Mouse (Mus musculus) inflammation-experienced regulatory T-cells, adult 6 months (primary cell): ENCODE data around the gene Rcc1l. TPM values are rescaled to one million over a fixed set of nuclear protein-coding genes. Genes with fewer than 3 reads are reported as not detected.

Experiments
- ATAC-seq: one replicate; pipeline ENCODE4 v1.8.0; 2017
- polyA plus RNA-seq, 3 experiments: library from polyadenylated mRNA; unstranded; fragments of 100-300 nt; shearing (Covaris generic); gene quantifications; one replicate each; pipeline ENCODE4 v1.2.1; 2017

Rcc1l gene
- polyA plus RNA-seq, 3 experiments from 2014 or later: 2.1 to 3.9 (median 2.2) TPM

GRCm38 (mm10) chr5:134169231-134169630, 7.3 kb downstream of the Rcc1l start:
- ATAC-seq: no peak

DNA sequence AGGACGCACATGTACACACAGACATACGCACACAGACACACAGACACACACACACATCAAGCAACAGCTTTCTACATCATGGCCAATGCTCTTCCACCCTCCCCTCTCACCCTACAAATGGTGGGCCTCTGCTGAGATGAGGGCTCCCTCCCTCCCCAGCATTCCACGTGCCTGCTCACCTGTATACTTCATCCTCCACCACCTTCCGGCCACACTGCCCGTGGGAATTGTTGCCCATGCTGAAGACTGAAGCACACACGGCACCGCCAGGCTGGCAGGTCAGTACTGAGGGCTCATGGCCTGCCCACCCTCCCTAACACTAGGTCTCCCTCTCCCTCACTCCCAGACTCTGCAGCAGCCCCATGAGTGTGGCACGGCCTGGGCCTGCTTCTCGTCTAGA, 8.5 kb downstream of the Rcc1l start:
- no peak for ATAC-seq

DNA sequence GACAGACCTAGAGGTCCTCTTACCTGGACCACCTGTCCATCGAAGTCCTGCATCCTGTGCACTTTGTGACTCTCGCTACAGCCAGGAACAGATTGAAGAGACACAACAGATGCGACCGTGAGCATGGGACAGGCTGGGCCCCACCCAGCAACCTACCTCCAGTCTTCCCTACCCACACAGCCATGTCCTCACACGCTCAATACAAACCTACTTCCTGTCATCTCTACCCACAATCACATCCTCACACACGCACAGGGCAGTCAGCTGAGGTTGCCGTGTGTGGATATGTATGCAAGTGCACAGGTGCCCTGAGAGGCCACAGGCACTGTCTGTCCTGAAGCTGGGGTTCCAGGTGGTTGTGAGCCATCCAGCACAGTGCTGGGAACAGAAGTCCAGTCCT, 9.9 kb downstream of the Rcc1l start:
- peak; percentile 50 for ATAC-seq

DNA sequence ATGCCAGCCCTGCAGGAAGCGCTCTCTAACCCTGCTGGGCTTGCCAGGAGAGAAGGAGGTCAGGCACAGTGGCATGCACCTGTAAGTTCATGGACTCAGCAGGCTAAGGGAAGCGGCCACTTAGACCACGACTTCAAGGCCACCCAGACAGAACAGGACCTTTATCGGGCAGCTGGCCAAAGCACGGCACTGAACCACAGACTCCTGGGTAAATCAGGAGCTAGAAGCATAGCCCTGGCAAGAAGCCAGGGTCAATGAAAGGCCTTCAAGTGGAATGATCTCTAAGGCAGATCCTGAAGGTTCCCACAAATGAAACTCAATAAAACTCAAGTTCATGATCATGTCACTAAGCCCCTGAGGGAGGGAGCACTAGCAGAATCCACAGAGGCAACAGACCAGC, 11.9 kb downstream of the Rcc1l start:
- ATAC-seq: no peak

- no peak for ATAC-seq
These were observed 20.6 kb downstream of the Rcc1l start for GRCm38 (mm10) chr5:134155916-134156466.

GRCm38 (mm10) chr5:134151895-134152294, 24.7 kb downstream of the Rcc1l start:
- no peak for ATAC-seq

GRCm38 (mm10) chr5:134148153-134148552, 28.4 kb downstream of the Rcc1l start:
- ATAC-seq: no peak

DNA sequence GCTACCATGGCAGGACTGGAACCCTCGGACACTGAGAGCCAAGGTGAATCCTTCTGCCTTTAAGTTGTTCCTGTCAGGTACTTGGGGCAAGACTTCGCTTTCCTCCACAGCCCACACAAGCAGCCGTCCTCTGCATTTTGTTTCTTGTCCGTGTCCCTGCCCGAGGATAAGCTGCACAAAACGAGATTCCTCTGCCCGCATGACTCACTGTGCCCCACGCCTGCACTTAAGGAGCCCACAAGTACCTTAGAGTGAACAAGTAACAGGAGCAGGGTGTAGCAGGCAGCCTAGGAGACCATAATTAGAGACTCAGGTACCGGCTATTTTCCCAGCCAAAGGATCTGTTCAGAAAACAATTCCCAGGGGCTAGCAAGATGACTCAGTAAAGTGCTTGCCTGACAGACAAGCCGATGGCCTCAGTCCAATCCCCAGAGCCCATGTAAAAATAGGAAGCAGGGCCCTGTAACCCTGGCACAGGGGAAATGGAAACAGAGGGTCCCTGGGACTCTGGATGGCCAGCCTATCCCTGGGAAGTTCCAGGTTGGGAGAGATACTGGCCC, 29.3 kb downstream of the Rcc1l start:
- no peak for ATAC-seq

- ATAC-seq: no peak
These were observed 31.6 kb downstream of the Rcc1l start for GRCm38 (mm10) chr5:134144986-134145385.

- ATAC-seq: no peak
These were observed 34.2 kb downstream of the Rcc1l start for GRCm38 (mm10) chr5:134142381-134142780.

DNA sequence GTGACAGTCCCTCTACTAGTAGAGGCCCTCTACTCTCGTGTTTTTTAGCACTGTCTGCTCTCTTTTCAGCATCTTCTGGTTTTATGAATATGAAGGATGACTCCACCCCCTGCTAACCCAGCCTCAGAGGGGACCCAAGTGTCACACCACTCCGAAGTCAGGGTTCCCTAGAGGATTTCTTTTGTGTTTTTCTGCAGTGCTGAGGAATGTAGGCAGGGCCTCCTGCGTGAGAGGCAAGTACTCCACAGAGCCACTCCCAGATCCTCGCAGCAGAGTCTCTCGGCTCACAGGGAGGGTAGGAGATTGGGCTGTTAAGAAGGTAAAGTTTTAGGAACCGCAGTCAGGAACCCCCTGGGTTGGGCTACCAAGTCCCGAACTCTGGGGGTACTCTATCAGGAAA, 35.3 kb downstream of the Rcc1l start:
- no peak for ATAC-seq

GRCm38 (mm10) chr5:134139429-134139828, 37.1 kb downstream of the Rcc1l start:
- no peak for ATAC-seq

DNA sequence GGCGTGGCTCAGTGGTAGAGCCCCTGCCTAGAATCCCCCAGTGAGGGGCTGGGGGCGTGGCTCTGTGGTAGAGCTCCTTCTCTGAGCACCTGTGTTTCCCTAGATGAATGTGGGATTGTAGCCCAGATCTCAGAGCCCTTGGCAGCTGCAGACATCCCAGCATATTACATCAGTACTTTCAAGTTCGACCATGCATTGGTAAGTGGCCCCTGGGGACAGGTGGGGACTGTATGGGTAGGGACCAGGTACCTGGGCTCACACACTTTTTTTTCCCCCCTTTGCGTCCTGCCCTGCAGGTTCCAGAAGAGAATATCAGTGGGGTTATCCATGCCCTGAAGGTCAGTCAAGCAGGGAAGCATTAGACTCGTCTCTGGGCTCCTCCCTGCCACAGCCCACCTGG, 38.6 kb downstream of the Rcc1l start:
- ATAC-seq: no peak

GRCm38 (mm10) chr5:134136022-134136421, 40.6 kb downstream of the Rcc1l start:
- no peak for ATAC-seq

GRCm38 (mm10) chr5:134131586-134131985, 45.0 kb downstream of the Rcc1l start:
- ATAC-seq: no peak

DNA sequence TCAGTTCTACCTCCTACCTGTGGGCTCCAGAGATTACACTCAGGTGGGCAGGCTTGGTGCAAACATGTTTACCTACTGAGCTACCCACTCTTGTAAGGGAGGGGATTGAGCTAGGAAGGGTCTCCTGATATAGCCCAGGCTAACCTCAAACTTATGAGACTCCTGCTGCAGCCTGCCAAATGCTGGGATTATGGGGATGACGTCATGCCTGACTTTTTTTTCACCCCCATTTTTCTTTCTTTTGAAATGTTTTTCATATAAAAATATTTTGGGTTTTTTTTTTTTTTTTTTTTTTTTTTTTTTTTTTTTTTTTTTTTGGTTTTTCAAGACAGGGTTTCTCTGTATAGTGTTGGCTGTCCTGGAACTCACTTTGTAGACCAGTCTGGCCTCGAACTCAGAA, 50.3 kb downstream of the Rcc1l start:
- no peak for ATAC-seq

- no peak for ATAC-seq
These were observed 52.7 kb downstream of the Rcc1l start for GRCm38 (mm10) chr5:134123846-134124245.

DNA sequence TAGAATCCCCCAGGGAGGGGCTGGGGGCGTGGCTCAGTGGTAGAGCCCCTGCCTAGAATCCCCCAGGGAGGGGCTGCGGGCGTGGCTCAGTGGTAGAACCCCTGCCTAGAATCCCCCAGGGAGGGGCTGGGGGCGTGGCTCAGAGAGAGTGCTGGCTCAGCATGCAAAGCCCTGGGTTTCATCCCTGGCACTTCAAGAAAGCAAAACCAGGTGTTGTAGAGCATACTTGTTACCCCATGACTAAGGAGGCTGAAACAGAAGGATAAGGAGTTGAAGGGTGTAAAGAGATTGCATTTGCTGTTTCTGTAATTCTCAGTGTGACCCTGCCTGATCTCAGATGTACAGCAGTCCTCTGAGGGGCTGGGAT, 54.7 kb downstream of the Rcc1l start:
- no peak for ATAC-seq

DNA sequence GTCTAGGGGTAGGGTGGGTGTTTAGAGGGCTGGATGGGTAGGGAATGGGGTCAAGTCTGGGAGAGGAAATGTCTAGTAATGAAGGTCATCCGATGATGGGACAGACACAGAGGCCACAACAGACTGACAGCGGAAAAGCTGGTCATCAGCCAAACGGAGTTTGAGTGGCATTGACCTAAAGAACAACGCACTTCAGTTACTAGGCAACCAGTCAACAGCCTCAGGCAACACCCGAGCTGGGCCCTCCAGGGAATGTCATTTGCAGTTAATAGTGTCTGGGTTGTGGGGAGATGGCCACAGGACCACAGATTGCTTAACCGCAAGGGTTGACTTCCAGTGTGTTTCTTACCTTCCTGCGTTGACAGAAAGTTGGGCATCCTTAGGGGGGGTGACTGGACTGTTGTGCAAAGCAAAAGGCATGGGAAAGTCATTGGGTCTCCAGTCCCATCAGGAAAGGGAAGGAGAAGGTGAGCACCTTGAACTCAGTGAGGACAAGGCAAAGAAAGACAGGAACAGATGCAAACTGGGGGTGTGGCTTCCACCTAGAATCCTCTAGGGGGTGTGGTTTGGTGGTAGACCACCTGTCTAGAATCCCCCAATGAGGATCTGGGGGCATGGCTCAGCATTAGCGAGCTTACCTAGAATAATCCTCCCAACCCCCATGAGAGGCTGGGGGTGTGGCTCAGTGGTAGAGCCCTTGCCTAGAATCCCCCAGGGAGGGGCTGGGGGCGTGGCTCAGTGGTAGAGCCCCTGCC, 55.3 kb downstream of the Rcc1l start:
- no peak for ATAC-seq

DNA sequence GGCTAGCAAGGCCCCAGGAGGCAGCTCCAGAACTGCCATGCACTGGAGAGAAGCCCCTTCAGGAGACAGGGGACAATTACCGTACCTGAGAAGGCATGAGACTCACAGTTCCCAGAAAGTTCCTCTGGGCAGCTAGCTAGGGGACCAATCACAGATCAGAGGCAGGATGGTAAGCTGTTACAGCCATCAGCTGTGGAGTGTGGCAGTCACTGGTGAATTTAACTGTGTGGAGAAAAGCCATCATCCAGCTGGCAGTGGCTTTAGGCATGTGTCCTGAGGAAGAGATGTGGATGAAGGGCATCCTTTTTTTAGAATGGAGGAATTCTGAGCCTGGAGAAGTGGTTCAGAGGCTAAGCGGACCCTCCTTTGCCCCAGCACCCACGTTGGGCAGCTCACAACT, 56.4 kb downstream of the Rcc1l start:
- ATAC-seq: no peak

- no peak for ATAC-seq
These were observed 57.0 kb downstream of the Rcc1l start for GRCm38 (mm10) chr5:134119481-134120120.

GRCm38 (mm10) chr5:134118798-134119407, 57.7 kb downstream of the Rcc1l start:
- ATAC-seq: no peak

DNA sequence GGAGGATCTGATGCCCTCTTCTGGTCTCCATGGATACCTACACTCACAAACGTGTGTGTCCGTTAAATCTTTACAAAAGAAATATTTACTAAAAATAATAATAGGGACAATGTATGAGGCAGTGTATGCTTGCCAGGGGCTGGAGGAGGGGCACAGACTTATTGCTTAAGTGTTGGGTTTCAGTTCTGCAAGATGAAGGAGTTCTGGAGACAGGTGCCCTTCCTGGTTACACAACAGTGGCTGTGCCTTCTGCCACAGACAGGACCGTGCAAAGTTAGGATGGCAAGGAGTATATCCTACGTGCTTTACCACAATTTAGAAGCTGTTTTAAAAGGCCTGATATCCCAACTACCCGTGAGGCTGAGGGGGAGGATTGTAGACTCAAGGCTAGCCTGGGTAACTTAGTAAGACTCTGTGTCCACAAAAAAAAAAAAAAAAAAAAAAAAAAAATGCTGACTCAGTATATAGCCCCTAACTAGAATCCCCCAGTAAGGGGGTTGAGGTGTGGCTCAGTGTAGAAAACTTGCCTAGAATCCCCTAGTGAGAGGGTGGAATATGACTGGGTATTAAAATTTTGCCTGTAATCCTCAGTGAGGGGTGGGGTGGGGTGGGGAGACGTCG, 60.8 kb downstream of the Rcc1l start:
- no peak for ATAC-seq
